Mouse (Mus musculus) MEL-GATA-1-ER (cell line): ENCODE data around the gene Ralb.

Experiments used
- DNase-seq: peaks from one replicate; pipeline ENCODE4 v3.0.0-alpha.2; 2012; ENCODE audit warnings: low read depth; ENCODE audit errors: extremely low read depth

Gene Ralb

DNA sequence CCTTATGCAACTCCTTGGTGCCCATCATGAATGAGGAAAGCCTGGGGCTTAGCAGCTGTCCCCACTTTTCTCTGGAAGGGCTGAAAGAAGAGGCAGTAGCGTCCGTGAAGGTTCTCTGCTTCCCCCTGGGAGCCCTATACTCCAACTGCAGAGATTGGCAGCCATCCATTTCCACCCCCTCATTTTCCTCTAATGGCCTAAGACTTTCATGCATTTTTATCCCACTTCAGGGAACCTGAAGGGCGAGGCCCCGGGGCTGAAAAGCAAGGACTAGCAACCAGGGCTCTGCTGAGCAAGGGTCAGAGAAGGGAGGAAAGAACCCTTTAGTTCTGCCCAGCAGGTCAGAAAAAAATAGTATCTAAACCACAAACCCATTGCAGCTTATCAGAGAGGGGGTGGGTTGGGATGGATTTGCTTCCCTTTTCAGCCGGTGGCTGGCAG lies 20.4 kb upstream of the Ralb start:
- no peak for DNase-seq

DNA sequence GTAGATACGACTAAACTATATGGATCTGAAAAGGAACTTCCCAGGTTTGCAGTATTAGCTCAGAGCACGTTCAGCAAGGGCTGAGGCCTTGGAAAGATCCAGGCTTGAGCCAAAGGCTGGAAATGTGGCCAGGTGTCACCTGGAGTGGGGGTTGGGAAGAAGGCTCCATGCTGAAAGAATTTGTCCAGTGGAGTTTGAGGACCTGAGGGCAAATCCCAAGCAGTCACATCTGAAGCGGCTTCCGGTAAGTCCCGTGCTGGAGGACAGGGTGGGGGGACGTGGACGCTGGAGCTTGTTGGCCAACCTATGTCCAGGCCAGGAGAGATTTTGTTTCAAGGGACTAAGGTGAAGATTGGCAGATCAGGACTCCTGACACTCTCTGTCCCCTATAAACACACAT lies 19.2 kb upstream of the Ralb start:
- no peak for DNase-seq

DNA sequence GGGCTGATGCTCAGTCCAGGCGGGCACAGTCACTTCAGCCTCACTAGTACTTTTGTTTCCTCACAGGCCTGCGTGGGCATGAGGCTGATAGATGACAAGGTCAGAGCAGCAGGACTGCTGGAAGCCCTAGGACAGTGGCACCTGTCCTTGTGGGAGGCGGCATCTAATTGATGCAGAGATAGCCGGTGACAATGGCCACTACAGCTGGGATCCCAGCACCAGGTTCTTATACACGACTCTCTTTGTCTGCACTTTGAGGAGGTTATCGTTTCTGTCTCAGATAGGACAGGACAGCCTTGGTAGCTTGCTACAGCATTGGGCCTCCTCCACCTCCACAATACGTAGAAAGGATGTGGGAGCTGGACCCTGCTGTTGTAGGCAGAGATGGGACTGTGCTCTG lies 18.8 kb upstream of the Ralb start:
- no peak for DNase-seq

DNA sequence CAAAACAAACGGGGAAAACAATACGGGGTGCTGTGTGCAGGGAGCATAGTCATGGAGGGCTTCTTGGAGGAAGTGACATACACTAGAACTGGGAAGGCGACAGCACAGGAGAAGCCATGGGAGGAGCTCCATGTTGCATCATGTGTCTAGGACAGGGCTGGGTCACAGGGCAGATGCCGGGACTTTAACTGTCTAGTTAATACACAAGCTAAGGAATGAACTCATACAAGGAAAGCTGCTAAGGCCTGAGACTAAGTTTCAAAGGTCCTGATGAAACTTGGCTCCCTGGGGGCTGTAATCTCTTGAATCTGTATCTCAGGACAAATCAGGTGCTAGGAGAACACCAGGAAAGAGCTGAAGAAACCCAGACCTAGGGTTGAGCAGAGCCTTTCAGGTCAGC lies 18.1 kb upstream of the Ralb start:
- no peak for DNase-seq

DNA sequence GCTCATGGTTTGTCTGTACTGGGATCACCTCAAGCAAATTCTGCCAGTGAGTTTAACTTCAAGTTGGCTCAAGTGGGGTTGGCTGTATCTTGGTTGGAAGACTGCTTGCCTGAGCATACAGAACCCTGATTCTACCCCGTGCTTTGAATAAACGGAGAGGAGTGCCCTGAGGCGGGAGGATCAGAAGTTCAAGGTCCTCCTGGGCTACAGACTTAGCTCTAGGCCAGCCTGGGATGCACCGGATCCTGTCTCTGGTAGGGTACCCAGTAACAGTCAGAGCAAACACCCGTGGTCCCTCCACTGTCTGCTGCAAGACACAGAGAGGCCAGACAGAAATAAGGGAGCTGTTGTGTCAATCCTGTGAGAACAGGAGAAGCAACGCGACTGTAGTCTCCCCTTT lies 17.1 kb upstream of the Ralb start:
- no peak for DNase-seq

DNA sequence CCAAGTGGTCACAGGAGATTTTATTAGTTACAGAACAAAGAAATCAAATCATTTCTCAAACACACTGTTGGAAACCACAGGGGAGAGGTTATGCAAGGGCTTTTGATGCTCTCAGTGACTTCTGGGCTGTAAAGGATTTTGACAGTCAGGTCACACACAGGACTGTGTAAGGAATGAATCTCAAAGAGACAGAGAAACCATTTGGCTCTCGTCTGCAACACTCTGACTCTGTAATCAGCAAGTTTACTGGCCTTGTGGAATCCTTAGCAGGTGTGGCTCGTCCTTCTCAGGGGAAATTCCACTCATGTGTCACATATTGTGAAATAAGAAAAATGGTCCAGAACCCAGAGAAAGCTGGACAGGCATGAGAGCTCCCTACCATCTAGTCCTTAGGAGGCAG lies 16.4 kb upstream of the Ralb start:
- no peak for DNase-seq

DNA sequence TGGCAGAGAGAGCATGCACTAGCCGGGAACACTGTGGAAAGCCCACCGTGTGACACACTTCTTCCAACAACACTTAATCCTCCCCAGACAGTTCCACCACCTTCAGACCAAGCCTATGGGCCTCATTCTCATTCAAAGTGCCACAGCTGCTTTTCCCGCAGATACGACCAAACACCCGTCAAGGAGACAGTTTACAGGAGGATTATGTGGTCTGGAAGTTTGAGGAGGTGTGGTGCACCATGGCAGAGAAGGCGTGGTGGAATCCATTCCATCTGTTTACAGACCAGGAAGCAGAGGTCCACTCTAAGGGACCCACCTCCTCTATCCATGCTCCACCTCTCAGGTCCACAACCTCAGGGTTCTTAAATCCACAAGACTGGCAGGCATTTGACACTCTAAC lies 14.7 kb upstream of the Ralb start:
- DNase-seq, result no peak

DNA sequence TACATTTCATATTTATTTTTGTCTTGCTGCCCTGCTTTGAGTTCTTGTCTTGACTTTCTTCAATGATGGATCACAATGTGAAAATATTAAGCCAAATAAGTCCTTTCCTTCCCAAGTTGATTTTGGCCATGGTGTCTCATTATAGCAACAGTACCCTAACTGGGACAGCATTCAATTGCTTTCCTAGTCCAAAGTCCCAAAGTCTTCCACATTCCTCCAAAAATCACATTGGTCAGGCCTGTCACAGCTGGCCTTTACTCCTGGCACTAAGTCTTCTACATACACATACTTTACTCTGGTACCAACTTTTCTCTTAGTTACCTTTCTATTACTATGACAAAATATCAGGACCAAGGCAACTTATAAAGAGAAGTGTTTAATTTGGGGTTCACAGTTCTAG lies 14.2 kb upstream of the Ralb start:
- no peak for DNase-seq

DNA sequence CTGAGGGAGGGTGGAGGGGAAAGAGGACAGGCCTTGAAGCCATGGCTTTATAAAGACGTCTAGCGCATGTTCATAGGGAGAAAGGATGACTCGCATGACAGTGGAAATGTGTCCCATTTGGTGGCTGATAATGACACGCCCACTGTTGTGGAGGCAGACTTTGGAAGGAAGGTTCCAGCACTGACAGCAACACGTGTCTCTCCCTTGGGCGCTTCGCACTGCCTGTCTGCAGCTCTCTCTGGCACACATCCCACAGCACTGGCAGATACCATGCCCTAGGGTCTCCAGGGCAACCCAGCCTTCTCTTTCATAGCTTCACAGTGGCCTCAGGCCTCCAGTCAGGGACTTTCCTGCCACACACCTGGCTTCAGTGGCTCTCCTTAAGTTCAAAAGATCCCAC lies 13.5 kb upstream of the Ralb start:
- DNase-seq, result no peak

DNA sequence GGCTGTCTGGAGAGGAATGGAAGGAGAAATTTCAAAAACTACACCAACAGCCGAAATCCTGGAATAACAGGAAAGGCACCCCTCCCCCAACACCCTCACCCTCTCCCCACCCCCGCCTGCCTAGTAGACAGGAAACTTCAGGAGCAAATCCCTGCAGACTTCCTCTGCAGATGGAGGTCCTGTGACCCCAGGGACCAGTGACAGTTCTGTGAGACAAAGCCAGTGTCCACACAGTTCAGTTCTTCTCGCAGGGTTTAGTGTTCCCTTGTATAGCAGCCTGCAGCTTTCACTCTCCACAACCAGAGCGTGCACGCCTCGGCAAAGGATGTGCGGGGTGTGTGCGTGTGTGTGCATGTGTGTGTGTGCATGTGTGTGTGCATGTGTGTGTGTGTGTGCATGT lies 6.3 kb upstream of the Ralb start:
- no peak for DNase-seq

DNA sequence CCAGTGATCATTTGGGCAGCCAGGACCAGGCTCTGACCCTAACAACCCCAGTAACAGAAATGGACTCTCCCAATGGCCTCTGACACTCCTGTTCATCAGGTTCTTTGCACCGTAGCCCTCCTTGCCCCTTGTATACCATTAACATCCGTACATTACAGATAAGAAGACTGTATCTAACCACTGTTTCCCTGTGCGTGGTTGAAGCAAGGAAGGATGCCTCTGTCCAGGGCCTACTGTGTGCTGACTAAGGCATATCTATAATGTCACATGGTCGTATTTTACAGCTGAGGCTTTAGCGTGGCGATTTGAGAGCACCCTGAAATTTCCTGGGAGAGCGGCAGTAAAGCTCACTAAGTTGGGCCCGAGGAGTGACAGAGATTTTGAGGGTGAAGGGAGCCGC lies 5.8 kb upstream of the Ralb start:
- DNase-seq, result no peak

DNA sequence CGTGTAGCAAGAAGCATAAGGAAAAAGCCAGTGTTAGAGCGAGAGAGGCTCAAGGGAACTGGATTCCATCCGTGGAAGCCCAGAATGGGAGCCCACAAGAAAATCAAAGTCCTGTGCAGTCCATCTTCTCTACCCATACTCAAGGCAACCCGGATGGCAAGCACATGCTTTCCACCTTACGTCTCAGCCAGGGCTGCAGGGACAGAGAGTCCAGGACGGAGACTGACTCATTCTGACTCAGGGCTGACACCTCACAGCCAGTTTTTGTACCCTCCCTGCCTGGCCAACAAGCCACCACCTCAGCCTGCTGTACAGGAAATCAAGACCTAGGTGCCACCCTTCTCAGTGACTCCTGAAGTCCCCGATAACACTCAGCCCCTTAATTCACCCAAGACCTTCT lies 4.9 kb upstream of the Ralb start:
- DNase-seq, result no peak

DNA sequence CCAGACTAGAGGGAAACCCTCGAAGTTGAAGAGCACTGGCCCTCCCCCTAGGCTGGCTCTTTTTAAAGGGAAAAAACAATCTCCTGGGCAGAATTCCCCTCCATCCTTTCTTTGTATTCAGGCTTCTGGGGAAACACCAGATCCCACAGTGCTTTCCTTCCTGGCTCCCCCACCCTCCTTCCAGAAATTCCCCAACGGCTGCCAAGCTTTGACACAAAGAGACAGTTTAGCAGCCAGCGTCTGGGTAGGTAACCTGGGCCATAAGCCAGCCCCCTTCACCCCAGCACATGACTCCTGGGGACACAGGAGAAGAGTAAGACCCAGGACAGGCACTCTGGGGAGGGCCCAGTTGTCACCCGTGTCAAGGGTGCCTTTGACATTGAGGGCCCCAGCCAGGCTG lies 4.0 kb upstream of the Ralb start:
- DNase-seq, result no peak

DNA sequence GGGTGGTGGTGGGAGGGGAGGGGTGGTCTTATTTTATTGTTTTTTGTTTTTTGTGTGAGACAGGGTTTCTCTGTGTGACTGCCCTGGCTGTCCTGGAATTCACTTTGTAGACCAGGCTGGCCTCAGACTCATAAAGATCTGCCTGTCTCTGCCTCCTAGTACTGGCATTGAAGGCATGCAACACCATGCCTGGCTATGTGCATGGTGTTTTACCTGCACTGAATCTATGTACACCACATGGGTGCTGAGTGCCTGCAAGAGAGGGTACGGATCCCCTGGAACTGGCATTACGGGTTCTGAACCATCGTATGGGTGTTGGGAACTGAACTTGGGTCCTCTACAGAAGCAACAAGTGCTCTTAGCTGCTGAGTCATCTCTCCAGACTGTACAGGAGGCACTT lies 1.4 kb upstream of the Ralb start:
- DNase-seq, result no peak

DNA sequence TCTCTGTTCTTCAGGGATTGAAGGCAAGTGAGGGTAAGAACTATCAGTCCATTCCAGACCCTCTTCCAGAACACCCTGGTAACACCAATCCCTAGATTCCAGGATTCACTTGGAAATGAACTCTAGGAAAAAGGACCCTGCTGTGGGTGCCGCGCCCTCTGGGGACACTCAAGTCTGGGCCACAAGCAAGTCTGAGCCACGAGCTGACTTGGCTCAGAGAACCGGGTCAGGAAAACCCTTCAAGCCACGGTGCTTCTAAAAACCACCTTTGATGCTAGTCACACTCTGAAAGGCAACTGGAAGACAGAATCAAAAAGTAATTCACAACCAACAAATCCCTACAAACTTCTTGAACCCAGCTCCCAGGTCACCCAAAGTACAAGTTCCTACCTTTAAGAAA lies 786 bp downstream of the Ralb start:
- no peak for DNase-seq

DNA sequence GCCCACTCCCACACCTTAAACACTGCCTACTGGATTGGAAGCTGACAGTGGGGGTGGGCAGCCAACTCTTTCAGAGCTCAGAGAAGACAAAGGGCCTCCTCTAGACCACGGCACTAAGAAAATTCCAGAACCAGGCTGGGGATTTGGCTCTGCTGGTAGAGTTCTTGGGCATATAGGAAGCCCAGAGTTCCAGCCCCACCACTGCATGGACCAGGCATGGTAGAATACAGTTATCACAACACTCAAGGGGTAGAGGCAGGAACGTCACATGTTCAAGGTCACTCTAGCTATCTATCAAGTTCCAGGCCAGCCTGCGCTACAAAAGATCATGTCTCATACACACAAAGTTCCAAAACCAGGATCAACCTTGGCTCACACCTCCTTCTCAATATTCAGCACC lies 1.4 kb downstream of the Ralb start:
- DNase-seq, result no peak

DNA sequence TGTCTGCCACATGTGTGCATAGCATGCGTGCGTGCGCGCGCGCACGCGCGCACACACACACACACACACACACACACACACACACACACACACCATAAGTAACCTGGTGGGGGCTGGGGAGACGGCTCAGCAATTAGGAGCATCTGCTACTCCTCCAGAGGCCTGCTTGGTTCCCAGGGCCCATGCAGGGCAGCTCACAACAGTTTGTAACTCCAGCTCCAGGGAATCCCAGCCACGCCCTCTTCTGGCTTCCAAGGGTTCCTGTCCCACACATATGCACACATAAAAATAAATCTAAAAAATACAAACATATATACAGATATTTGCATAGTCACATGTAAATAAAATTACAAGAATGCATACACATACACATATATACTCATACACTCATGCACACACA lies 1.9 kb downstream of the Ralb start:
- no peak for DNase-seq

DNA sequence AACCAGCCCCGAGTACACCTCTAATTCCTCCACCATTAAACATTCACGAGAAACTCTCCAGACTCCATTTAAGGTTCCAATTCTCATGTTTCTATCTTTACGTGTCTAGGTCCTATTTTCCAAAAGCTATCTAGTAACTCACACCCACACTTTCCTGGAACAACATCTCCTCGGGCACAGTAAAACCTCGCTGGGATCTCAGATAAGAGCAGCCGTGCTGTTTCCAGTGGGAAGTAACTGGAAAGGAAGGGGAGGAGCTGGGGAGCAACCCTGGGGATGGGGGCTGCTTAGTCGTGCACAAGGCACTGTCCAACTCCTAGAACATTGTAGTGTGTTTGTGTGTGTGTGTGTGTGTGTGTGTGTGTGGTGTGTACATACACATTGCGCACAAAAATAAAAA lies 2.7 kb downstream of the Ralb start:
- no peak for DNase-seq

DNA sequence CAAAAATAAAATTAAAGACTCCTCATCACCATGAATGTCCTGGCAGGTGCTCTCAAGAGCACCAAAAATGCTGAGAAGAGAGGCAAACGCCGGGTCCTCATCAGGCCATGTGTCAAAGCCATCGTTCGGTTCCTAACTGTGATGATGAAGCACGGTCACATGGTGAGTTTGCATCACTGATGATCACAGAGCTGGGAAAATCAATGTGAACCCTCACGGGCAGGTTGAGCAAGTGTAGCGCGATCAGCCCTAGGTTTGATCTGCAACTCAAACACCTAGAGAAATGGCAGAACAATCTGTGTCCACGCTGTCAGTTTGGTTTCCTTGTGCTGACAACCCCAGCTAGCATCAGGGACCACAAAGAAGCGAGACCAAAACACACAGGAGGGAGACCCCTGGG lies 5.1 kb downstream of the Ralb start:
- no peak for DNase-seq

DNA sequence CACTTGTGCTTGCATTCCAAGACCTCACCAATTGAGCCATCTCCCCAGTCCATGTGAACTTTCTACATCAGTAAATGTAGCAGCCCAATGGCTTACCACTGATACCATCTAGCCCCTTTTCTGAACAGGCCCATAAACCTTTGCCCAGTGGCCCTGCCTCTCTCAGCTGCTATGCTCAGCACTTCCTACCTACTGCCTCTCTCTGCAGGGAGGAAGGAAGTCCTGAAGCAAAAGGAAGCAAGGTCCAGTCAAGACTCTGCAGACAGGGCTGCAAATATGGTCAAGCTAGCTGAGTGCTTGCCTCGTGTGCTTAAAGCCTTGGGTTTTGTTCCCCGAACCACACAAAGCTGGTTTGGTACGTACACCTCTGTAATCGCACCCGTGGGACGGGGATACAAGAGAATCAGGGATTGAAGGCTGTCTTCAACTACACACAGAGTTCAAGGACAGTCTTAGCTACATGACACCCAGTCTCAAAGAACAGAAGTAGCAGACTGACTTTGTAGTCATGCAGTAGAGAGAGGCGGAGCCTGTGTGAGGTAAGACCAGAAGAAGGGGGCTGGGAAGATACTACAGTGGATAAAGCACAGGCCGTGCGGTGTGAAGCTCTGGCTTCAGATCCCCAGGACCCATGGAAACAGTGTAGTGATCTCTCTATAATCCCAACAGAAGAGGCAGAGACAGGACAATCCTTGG lies 5.9 kb downstream of the Ralb start:
- DNase-seq, result no peak

DNA sequence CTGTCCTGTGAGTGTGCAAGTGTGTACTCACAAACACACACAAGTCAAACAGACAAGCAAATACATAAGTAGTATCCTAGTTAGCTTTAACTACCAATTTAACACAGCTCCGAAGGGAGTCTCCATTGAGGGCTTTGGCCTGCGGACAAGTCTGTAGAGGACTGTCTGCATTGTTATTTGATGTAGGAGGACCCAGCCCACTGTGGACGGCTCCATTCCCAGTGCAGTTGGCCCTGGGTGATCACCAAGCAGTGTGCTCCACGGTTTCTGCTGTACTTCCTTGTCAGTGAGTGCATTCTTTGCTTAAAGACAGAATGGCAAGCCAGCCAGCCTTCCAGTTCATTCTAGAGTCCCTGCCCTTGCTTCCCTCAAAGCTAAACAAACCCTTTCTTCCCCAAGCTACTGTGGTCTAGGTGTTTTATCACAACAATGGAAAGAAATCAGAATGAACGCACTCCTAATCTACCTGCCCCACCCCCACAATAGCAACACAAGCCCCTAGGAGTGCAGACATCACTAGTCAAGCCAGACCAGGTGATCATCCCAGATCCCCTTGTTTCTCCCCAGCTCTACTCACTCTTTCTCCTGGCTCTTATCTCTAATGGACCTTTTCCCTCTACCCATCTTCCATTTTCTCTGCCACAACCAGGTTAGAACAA lies 7.1 kb downstream of the Ralb start:
- no peak for DNase-seq

DNA sequence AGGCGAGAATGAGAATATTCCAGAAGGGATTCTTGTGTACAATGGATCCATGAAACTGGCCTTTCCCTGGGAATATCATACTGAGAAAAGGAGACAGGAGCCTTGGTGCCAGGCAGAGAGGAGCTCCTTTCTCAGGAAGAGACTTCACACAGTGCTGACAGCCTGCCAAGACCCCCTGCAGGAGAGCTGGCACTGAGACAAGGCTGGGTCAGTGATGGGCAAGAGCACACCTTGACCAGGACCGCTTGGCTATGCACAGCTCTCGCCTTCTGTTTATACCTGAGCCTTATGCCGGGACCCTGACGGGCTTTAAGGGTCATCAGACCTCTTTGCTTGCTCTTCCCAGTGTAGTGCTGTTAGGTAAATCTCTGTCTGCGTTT lies 9.2 kb downstream of the Ralb start:
- no peak for DNase-seq

DNA sequence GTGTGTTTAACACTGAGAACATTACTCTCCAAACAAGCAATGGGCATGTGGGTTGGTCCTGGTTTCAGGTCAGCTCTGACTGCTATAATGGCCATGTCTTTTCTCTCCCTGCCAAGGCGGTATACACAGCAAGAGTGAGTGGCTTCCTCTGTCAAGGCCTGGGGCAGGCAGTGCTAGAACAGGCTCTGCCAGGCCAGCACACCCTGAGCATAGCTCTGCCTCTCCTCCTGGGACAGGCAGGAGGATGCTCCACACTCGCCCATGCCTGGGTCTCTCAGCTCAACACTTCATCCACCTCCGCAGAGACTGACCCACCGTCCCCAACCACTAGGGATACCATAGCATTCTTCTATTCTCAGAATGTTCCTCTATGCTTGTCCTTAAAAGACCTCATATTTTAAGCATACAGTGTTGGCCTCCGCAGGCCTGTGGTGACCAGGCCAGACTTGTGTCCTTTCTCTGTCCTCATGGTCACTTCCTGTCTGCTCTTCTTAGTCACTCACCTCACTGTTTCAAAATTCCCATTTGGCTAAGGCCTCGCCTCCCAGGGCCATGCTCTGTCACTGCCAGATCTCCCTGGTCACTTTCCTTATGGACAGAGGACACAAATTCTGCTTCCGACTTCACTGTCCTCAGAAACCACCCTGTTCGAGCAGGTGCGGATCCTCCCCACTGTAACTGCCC lies 9.7 kb downstream of the Ralb start:
- DNase-seq, result no peak
